Mouse (Mus musculus): ENCODE data around the gene Ergic3. TPM values are rescaled to one million over a fixed set of nuclear protein-coding genes. Genes with fewer than 3 reads are reported as not detected.

Gene Ergic3
- total and polyA plus RNA-seq, 2 experiments from 2014 or later: 253 to 445 TPM

- ATAC-seq: no peak
- Histone ChIP-seq H3K4me3 (ENCODE audit: low read depth, low read length) (no peak overlapping the region), H3K27me3 (ENCODE audit: insufficient read depth, low read length) (no peaks in the 10 kb centered on the region), H3K9me3 (ENCODE audit: low read length) (no peaks in the 10 kb centered on the region), H3K9ac (no peak overlapping the region), H3K27ac (ENCODE audit: low read depth, low read length) (no peak overlapping the region), H3K36me3 (ENCODE audit: insufficient read depth) (peaks cover 86% of the 10 kb centered on the region), H3K4me2 (ENCODE audit: low read depth) (no peak overlapping the region), H3K4me1 (ENCODE audit: insufficient read depth) (no peaks in the 10 kb centered on the region)
- no peak for TF ChIP-seq CTCF (IDR thresholded peaks at IDR 0.05; ENCODE audit: low read depth)
- no peak for DNase-seq
- 88% methylated on average over 5 of the region's 5 CpGs for WGBS
Observed at GRCm38 (mm10) chr2:155979328-155979991, 28.4 kb upstream of the Ergic3 start.

- no peak for ATAC-seq
- H3K36me3 ChIP-seq (ENCODE audit: insufficient read depth): peaks cover 89% of the 10 kb centered on the region
- DNase-seq: no peak
- H3K4me3 ChIP-seq (ENCODE audit: low read depth, low read length): no peak overlapping the region
- WGBS: 91% methylated on average over 7 of the region's 7 CpGs
- H3K27me3 ChIP-seq (ENCODE audit: insufficient read depth, low read length): no peaks in the 10 kb centered on the region
- H3K9me3 ChIP-seq (ENCODE audit: low read length): no peaks in the 10 kb centered on the region
- H3K27ac ChIP-seq (ENCODE audit: low read depth, low read length): no peak overlapping the region
- H3K4me2 ChIP-seq (ENCODE audit: low read depth): no peak overlapping the region
- H3K4me1 ChIP-seq (ENCODE audit: insufficient read depth): no peaks in the 10 kb centered on the region
- H3K9ac ChIP-seq: no peak overlapping the region
- no peak for TF ChIP-seq CTCF (IDR thresholded peaks at IDR 0.05; ENCODE audit: low read depth)
Observed at GRCm38 (mm10) chr2:155985776-155986175, 22.1 kb upstream of the Ergic3 start.

- no peaks in the 10 kb centered on the region for H3K9me3 ChIP-seq (ENCODE audit: low read length)
- H3K4me1 ChIP-seq (ENCODE audit: insufficient read depth): no peaks in the 10 kb centered on the region
- DNase-seq (no peak), ATAC-seq (no peak)
- H3K27ac ChIP-seq (ENCODE audit: low read depth, low read length): no peak overlapping the region
- H3K9ac ChIP-seq: no peak overlapping the region
- no peaks in the 10 kb centered on the region for H3K27me3 ChIP-seq (ENCODE audit: insufficient read depth, low read length)
- WGBS: 94% methylated on average over 6 of the region's 6 CpGs
- peaks cover 89% of the 10 kb centered on the region for H3K36me3 ChIP-seq (ENCODE audit: insufficient read depth)
- H3K4me3 ChIP-seq (ENCODE audit: low read depth, low read length): no peak overlapping the region
- H3K4me2 ChIP-seq (ENCODE audit: low read depth): no peak overlapping the region
- TF ChIP-seq CTCF (IDR thresholded peaks at IDR 0.05; ENCODE audit: low read depth): no peak
Observed at GRCm38 (mm10) chr2:155987131-155987530, 20.7 kb upstream of the Ergic3 start.

GRCm38 (mm10) chr2:155989085-155989484 lies 18.8 kb upstream of the Ergic3 start:
- no peaks in the 10 kb centered on the region for H3K9me3 ChIP-seq (ENCODE audit: low read length)
- H3K9ac ChIP-seq: no peak overlapping the region
- ATAC-seq (no peak), DNase-seq (no peak)
- H3K4me1 ChIP-seq (ENCODE audit: insufficient read depth): no peaks in the 10 kb centered on the region
- no peak overlapping the region for H3K4me3 ChIP-seq (ENCODE audit: low read depth, low read length)
- no peak overlapping the region for H3K27ac ChIP-seq (ENCODE audit: low read depth, low read length)
- no peaks in the 10 kb centered on the region for H3K27me3 ChIP-seq (ENCODE audit: insufficient read depth, low read length)
- no peak for TF ChIP-seq CTCF (IDR thresholded peaks at IDR 0.05; ENCODE audit: low read depth)
- H3K36me3 ChIP-seq (ENCODE audit: insufficient read depth): peaks cover 92% of the 10 kb centered on the region
- WGBS: 79% methylated on average over 4 of the region's 4 CpGs
- H3K4me2 ChIP-seq (ENCODE audit: low read depth): no peak overlapping the region

- H3K36me3 ChIP-seq (ENCODE audit: insufficient read depth): peaks cover 93% of the 10 kb centered on the region
- no peak for ATAC-seq
- H3K9me3 ChIP-seq (ENCODE audit: low read length): no peaks in the 10 kb centered on the region
- TF ChIP-seq CTCF (IDR thresholded peaks at IDR 0.05; ENCODE audit: low read depth): no peak
- no peak overlapping the region for H3K4me2 ChIP-seq (ENCODE audit: low read depth)
- no peaks in the 10 kb centered on the region for H3K4me1 ChIP-seq (ENCODE audit: insufficient read depth)
- H3K27ac ChIP-seq (ENCODE audit: low read depth, low read length): no peak overlapping the region
- no peak overlapping the region for H3K9ac ChIP-seq
- H3K27me3 ChIP-seq (ENCODE audit: insufficient read depth, low read length): no peaks in the 10 kb centered on the region
- DNase-seq: no peak
- no peak overlapping the region for H3K4me3 ChIP-seq (ENCODE audit: low read depth, low read length)
- WGBS: 89% methylated on average over 10 of the region's 10 CpGs
Observed at GRCm38 (mm10) chr2:155991151-155991550, 16.7 kb upstream of the Ergic3 start.

GRCm38 (mm10) chr2:155991863-155992321 lies 16.0 kb upstream of the Ergic3 start:
- DNase-seq (peak; percentile 36), ATAC-seq (peak; percentile 58)
- TF ChIP-seq CTCF (IDR thresholded peaks at IDR 0.05; ENCODE audit: low read depth): 0 out of 2 replicates have a peak, but pooled peaks have one; percentile 12
- Histone ChIP-seq H3K4me3 (ENCODE audit: low read depth, low read length) (no peak overlapping the region), H3K27me3 (ENCODE audit: insufficient read depth, low read length) (no peaks in the 10 kb centered on the region), H3K27ac (ENCODE audit: low read depth, low read length) (no peak overlapping the region; the same call in 1 of the 2 replicates), H3K4me1 (ENCODE audit: insufficient read depth) (no peaks in the 10 kb centered on the region), H3K9ac (no peak overlapping the region), H3K4me2 (ENCODE audit: low read depth) (no peak overlapping the region), H3K9me3 (ENCODE audit: low read length) (no peaks in the 10 kb centered on the region), H3K36me3 (ENCODE audit: insufficient read depth) (peaks cover 94% of the 10 kb centered on the region)
- 67% methylated on average over 14 of the region's 14 CpGs for WGBS

GRCm38 (mm10) chr2:156005393-156005792 lies 2.5 kb upstream of the Ergic3 start:
- H3K27ac ChIP-seq (ENCODE audit: low read depth, low read length): no peak overlapping the region
- H3K4me1 ChIP-seq (ENCODE audit: insufficient read depth): peaks cover 10% of the 10 kb centered on the region
- DNase-seq (no peak), ATAC-seq (no peak)
- no peak overlapping the region for H3K4me3 ChIP-seq (ENCODE audit: low read depth, low read length)
- H3K4me2 ChIP-seq (ENCODE audit: low read depth): no peak overlapping the region
- peak; percentile 51 for TF ChIP-seq CTCF (IDR thresholded peaks at IDR 0.05; ENCODE audit: low read depth)
- WGBS: 90% methylated on average over 4 of the region's 4 CpGs
- H3K9ac ChIP-seq: no peak overlapping the region
- H3K27me3 ChIP-seq (ENCODE audit: insufficient read depth, low read length): no peaks in the 10 kb centered on the region
- H3K36me3 ChIP-seq (ENCODE audit: insufficient read depth): peaks cover 13% of the 10 kb centered on the region
- H3K9me3 ChIP-seq (ENCODE audit: low read length): no peaks in the 10 kb centered on the region

Measured in forebrain, postnatal 0 days (tissue).